Mouse (Mus musculus) layer of hippocampus, adult 8-10 months (tissue): ENCODE measurements around the gene Dusp16. TPM values are rescaled to one million over a fixed set of nuclear protein-coding genes. Genes with fewer than 3 reads are reported as not detected.
A peak's percentile ranks its signal among the peaks of the same experiment; 100 is the strongest.

Experiments used
- DNase-seq, 2 experiments: peaks; one replicate each; pipeline ENCODE4 v3.0.0; 2022; ENCODE audit warnings: low spot score in 2 of 2
- total RNA-seq, 4 experiments: library from RNA; stranded (reverse); gene quantifications; 2 replicates each; pipeline ENCODE4 v1.2.4; 2022

Dusp16 gene
- total RNA-seq, 4 experiments from 2014 or later: 10.4 to 13.8 (median 11.5) TPM

DNA sequence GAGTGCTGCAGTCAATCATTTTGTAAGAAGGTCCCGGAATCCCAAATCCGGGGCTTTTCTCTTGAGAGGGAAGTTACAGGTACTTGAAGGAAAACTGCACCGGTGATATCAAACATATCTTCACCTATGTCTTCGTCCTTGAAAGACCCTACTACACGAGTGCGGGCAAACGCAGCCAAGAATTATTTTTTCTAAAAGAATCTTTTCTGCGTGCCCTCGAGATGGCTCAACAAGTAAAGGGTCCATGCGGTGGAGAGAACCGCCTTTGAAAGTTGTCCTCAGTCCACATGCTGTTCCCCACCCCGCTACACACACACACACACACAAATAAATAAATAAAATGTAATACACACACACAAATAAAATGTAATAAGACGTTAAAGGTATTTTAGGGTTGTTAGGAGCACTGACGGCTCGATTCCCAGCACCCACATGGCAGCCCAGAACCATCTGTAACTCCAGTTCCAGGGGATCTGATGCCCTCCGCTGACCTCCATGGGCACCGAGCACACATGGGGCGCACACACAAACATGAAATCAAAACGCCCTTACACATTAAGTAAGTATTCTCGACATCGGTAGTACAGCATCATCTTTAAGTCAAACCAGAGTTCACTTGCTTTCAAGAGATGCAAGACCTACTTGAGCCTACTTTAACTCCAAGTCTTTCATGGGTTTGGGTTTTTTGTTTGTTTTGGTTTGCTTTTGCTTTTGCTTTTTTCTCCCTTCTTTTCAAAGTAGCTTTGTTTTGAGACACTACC, 801 bp upstream of the Dusp16 start:
- no peak for DNase-seq

DNA sequence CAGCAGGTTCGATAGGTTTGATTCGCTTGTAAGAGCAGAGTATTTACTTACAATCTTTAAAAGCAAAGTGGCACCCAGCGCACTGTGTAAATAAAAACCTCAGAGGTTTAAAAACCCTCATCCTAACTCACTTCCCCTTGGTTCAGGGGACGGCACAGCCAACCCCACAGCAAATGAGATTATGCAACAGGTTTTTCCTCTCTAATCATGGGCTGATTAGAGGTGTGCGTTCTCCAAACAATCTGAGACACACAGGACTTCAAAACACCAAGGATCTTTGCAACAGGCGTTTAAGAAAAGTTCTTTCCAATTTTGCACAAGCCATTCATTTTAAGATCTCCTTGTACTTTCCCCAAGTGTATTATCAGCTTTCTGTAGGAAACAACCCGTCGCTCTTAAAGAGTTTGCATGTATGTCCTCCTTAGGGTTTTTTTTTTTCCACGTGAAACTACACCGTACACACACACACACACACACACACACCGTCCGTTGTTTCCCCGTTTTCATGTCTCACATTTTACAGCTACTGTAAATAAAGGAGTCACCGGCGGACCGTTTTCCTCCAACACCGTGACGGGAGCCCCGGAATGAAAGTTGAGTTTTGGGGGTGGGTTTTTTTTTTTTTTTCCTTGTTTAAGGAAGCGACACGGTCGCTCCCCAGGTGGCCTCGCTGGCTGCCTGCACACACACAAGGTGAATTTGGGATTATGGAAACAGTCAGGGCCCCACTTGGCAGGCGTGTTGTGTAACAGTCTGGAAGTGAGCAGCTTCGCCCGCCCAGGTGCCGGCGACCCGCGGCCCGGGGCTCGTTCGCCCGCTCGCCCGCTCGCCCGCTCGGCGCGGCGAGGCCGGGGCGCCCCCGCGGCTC, 940 bp downstream of the Dusp16 start:
- peak in 1 of 2 experiments; percentile 13 for DNase-seq

DNA sequence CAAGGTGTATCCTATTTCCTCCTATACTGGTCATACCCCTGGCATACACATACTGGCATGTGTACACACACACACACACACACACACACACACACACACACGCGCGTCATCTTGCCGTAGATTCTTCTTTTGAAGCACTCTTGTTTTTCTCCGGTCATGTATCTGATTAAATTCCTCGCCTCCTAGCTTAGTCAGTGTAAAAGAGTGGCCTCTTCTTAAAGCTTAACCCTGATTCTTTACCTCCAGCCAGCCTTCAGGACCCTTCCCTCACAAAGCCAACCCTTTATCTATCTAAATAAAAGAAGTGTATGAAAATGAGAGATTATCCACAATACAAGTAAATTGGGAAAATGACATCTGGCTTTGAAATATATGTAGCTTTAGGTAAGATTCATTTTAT, 3.3 kb downstream of the Dusp16 start:
- DNase-seq: no peak

DNA sequence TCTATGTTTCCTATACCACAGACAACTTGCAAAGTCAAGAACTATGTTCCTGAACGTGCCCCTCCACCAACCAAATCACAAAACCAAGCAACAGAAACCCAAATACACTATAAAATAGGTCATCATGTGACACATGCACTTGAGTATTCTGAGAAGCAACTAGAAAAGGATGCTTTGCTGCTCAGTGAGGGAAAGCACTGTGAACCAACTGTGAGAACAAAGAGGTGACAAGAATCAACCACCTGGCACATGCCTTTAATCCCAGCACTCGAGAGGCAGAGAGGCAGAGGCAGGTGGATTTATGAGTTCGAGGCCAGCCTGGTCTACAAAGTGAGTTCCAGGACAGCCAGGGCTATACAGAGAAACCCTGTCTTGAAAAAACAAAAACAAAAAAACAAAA, 6.0 kb downstream of the Dusp16 start:
- DNase-seq: no peak

DNA sequence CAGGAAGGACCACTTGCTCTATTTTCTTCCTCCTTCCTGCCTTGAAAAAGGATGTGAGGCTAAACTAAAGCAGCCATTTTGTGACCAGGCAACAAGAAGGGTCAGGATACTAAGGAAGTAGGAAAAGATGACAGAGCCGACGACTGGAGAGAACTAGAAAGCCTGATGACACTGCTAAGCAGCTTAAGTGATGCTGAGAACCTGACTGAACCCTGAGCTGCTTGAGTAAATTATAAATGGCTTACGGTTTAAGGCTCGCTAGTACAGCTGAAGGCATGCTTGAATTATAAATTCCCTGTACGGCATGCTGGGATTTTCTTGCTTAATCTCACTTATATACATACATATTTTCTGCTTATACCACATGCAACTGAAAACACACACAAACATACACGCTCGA, 9.5 kb downstream of the Dusp16 start:
- no peak for DNase-seq

DNA sequence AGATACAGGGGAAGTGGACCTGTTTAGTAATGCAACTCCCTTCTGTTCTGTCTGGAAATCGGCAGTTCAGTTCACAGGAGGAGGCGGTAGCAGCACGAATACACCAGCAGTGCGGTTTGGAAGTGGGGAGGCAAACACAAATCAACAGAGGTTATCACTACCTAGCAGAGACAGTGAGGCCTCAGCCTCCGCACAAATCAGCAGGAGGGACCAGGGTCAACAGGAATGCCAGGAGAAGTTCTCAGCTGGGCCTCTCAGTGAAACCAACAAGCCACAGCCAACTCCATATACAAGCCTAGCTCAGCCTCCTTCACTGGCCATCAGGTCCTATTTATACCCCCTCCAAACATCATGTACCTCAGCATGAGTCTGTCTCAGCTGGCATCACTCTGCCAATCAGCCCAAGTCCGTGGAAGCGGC, 10.9 kb downstream of the Dusp16 start:
- DNase-seq: no peak

DNA sequence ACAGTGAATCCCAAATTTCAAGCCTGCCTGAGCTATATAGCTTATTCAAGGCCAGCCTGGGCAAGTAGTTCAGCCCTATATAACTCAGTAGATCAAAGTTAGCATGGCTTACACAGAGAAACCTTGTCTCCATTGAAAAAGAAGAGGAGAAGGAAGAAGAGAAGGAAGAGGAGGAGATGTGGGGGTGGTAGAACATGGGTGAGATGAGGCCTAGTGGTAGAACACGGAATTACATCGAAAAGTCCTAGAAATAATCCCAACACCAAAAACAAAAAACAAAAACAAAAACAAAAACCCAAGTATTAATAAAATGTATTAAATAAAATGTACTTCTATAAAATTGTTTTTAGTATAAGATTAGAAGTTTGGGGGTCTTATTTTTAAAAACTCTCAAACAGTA, 12.4 kb downstream of the Dusp16 start:
- DNase-seq: no peak

DNA sequence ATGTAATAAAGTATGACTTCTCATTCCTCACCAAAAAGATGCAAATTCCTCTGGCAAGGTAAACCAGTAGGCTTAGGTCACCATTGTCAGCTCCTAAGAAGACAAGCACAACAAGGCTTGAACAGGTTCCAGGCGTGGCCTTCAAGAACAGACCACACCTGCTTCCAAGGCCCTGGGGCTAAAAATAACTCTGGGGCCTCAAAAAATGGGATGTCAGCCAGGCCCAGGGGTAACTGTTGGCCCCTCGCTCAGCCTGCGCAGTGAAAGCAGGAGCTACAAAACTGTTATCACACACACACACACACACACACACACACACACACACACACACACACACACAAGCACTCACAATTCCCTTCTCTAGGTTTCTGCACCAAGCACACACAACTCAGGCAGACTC, 18.5 kb downstream of the Dusp16 start:
- no peak for DNase-seq

DNA sequence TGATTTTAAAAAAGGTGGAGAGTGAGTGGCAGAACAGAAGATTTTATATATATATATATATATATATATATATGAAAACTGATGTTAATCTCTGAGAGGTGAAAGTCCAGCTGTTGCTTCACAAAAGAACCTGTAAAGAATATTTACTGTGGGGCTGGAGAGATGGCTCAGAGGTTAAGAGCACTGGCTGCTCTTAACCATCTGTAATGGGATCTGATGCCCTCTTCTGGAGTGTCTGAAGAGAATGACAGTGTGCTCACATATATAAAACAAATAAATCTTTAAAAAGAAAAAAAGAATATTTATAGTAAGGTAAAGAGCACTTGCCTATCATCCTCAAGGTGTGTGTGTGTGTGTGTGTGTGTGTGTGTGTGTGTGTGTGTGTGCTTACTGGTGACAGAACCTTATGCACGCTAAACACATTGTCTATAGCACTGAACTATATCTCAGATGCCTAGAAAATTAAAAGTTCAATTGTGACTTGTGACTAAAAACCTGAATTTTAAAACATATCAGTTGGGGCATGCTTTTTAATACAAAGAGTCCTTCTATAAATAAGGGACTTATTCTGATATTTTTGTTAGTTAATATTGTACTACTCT, 19.0 kb downstream of the Dusp16 start:
- no peak for DNase-seq

DNA sequence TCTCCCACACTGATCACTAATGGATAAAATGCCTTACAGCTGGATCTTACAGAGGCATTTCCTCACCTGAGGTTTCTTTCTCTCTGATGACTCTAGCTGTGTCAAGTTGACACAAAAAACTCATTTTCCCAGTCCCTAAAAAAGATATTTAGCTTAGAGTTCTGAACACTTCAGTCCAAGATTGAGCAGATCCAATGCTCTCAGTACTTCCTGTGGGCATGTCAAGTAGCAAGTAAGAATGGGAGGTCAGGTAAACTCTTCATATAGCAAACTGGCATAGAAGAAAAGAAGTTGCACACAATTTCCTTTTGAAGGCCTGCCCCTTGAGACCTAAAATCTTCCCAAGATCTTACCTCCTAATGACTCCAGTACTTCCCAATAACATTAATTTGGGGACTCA, 22.1 kb downstream of the Dusp16 start:
- no peak for DNase-seq

DNA sequence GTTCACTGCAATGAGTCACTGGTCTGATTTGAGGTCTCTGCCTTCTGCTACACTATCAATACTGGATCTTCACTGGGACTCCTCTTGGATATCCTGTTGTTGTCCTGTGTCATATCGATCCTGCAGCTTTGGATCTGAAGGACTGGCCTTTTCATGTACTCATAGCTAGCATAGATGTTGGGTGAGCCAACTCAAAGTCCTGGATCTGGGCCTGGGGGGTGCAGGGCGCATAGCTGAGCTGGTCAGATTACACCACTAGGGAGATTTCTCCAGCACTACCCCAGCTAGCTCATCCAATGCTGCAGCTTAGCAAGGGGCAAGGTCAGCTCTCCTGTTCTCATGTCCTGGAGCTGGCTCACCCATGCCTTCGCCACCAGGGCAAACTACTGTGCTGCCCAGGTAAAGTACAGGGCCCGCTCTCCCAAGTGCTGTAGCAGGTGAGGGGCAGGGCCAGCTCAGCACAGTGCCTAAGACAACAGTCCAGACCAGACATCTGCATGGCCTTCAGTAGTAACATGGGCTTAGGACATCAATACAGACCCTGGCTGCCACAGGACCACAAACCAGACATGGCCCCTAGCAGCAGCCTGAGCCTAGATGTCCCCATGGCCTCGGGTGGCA, 27.9 kb downstream of the Dusp16 start:
- DNase-seq: no peak

DNA sequence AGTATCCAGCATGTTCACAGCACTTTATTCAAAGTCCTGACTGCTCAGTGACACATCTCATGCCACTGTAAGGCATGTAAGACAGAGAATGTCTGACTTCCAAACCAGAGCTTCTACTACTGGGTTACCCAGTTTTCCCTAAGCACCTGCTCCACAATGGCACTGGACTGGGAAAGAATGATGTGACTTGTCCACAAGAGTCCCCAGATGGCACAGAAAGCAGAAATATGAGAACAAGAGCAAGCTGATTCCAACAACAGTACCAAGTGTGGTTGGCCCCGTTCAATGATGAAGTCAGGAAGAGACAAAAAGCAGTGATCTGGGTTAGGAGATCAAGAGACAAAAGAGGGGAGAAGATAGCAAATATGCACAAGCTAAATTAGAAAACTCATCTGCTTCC, 29.0 kb downstream of the Dusp16 start:
- DNase-seq: no peak

DNA sequence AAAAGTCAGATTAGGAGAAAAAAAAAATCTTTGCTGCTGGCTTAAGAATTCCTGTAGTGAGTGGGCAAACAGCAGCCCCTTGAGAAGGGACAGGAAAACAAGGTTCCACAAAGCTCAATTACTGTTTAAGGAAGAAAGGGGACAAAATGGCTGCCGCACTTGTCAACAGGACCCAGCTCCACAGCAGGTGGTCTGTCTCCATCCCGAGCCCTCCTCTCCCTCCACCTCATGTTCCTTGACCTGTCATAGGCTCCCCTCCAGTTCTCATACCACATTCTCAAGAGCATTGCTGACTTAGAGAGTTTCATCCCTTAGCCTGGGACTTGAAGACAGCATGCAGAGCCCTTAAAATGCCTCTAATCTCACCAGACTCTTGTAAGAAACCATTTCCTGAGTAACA, 30.6 kb downstream of the Dusp16 start:
- no peak for DNase-seq

DNA sequence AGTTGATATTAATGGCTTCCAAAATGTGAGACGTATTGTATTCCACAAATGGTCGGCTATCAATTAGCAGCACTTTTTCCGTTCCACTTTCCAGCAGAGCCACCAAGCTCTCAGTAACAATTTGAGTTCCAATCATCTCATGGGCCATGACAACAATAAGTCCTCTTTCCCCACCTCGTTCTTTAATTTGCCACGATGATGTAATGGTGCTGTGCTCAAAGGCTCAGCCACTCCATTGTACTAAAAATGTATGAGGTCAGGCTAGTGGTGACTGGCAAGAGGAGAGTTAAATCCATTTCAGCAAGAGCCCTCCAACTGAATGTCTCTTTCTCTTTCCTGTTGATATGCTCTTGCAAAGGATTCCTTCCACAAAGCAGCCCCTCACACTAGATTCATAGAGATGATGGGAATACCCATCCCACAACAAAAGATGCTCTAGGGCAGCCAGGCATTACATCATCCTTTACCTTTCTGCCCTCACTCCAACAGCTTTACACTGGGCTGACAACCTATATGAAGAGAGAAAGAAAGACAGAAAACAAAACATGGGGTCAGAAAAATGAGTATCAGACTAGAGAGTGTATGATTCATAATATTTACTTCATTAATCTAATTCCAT, 31.4 kb downstream of the Dusp16 start:
- peak in 1 of 2 experiments; percentile 34 for DNase-seq

DNA sequence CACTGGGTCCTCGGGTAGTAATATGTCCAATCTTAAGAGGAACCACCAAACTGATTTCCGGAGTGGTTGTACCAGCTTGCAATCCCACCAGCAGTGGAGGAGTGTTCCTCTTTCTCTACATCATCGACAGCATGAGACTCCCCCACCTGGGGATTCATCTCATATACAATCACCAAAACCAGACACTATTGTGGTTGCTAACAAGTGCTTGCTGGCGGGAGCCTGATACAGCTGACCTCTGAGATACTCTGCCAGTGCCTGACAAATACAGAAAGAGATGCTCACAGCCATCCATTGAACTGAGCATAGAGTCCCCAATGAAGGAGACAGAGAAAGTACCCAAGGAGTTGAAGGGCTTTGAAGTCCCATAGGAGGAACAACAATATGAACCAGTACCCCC, 36.4 kb downstream of the Dusp16 start:
- DNase-seq: no peak

DNA sequence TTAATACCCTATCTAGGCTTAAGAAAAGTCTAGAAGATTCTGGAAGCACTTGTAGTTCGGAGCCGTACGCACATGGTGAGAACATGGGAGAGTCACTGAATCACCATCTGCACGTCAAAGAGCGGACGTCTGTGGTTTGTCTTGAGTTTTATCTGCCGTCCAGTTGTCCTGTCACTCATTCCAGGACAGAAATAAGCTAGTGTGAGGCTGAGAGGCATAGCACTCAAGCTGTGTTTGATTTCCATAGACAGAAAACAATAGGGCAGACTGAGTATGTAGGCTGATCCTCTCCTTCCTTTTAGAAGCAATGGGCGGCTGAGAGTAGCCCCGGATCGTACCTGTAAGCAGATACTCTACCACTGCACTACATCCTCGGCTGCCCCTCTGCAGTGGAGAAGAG, 38.6 kb downstream of the Dusp16 start:
- DNase-seq: no peak

DNA sequence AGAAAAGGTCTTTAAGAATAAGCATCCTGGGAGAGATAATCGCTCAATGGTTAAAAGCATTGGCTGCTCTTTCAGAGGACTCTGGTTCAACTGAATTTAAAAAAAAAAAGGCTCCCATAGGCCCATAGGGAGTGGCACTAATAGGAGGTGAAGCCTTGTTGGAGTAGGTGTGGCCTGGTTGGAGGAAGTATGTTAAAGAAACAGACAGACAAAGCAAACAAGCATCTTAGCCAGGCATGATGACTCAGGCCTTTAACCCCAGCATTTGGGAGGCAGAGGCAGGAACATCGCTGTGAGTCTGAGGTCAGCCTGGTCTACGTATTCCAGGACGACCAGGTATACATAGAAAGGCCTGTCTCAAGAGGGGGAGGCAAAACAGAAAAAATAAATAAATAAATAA, 39.0 kb downstream of the Dusp16 start:
- no peak for DNase-seq

DNA sequence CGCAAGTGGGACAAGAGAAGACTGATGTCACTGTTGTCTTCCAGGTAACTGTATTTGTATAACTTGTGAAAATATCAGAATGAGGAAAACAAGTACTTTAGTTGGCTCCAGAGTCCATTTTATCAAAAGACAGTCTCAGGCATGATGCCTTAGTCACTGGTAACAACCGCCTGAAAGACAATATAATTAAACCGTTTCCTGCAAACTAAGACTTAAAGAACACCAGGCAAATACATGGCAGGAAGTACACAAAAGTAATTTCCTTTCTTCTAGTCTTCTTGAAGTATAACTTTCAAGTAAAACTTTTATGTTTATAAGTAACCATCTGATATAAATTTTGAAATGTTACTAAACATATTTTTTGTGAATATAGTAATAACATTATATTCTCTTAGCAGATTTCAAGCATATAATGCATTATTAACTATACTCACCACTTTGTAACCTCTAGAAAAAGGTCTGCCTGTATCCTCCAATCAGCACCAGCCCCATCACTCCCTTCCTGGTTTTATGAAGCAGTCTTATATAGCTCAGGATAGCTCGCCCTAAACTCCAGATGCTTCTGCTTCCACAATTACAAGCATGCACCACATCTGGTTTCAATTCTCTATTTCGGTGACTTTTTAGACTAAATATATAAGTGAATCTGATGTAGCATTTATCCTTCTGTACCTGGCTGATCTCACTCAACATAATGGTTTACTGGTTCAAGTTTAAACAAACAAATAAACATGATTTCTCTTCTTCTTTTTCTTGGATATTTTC, 40.4 kb downstream of the Dusp16 start:
- no peak for DNase-seq

DNA sequence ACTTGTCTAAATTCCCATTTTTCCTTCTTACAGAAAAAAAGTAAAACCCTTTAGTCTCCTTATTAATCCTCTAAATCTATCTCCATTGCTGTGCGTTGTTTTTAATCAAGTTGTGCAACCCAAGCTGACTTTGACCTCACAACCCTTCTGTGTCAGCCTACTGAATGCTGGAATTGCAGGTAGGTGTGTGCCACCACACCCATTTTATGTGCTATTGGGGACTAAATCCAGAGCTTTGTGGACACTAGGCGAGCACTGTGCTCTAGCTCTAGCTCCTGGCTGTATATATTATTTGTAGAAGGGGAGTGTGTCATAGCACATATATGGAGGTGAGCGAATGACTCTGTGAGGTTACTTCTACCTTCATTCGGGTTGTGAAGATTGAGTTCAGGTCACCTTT, 41.3 kb downstream of the Dusp16 start:
- no peak for DNase-seq

DNA sequence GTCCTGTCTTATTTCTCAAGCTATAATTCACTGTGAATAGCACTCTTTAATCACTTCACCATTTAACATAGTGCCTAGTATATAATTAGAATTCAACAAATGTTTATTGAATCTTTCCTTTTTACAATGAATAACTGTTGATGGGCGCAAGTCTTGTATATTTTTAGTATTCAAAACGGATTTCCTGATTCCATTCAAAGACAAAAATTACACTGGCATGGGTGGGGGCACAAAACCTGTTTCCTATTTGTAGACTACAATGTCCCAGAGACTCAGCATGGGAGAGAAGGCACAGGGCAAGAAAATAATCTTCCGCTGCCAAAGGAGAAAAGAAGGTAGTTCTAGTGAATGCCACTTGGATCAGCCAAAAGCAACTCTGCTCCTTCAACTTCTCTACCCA, 44.3 kb downstream of the Dusp16 start:
- DNase-seq: no peak

DNA sequence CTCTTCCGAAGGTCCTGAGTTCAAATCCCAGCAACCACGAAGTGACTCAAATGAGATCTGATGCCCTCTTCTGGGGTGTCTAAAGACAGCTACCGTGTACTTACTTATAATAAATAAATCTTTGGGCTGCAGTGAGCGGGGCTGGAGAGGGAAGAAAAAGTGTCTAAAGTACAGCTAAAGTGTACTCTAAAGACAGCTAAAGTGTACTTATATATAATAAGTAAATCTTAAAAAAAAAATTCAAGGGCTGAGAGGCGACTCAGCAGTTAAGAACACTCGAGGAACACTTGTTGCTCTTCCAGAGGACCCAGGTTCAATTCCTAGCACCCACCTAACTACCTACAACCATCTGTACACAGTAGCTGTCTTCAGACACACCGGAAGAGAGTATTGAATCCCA, 46.5 kb downstream of the Dusp16 start:
- DNase-seq: no peak
